Comparison of ENCODE assay signal across 17 mouse cellular contexts in genomic region chr6:55323908-55324634, GRCm38 (mm10). TPM values are rescaled to one million over a fixed set of nuclear protein-coding genes. Genes with fewer than 3 reads are reported as not detected.
DNase-seq lines count a peak whose midpoint lies in the region; ATAC-seq and TF ChIP-seq lines count a peak whose summit lies in the region.
"Had no signal": no experiment of that assay in that cellular context is flagged by ENCODE, and none has a peak within 500 bp of the region (broad histone marks: within the 10 kb centered on the region; RNA-seq: fewer than 3 reads in every experiment).

No protein-coding gene starts in this region.

- H3K27ac ChIP-seq in bone marrow, adult 2 months (ENCODE audit: control insufficient read depth, insufficient read depth, low read depth, low read length, poor library complexity): peak overlapping the region; percentile 88
- H3K27ac ChIP-seq in intestine, embryonic 15.5 days: peak overlapping the region; percentile 74
- H3K27ac ChIP-seq in small intestine, adult 2 months (ENCODE audit: insufficient read depth, low read depth, low read length): peak overlapping the region; percentile 95
- no peak overlapping the region for H3K27ac ChIP-seq in forebrain, embryonic 15.5 days (replicated peaks)
- H3K27ac ChIP-seq: embryonic facial prominence, embryonic 13.5 days; hindbrain, embryonic 12.5 days; limb, embryonic 13.5 days had no signal

- peak overlapping the region; percentile 28 for H3K4me2 ChIP-seq in intestine, embryonic 15.5 days (replicated peaks)
- H3K4me2 ChIP-seq in forebrain, embryonic 15.5 days (replicated peaks): no peak overlapping the region
- H3K4me2 ChIP-seq: embryonic facial prominence, embryonic 13.5 days; hindbrain, embryonic 12.5 days; limb, embryonic 13.5 days had no signal

- no peak overlapping the region for H3K9ac ChIP-seq in intestine, embryonic 15.5 days
- no peak overlapping the region for H3K9ac ChIP-seq in forebrain, embryonic 15.5 days (replicated peaks)
- H3K9ac ChIP-seq: embryonic facial prominence, embryonic 13.5 days; hindbrain, embryonic 12.5 days; limb, embryonic 13.5 days had no signal

- H3K9me3 ChIP-seq in intestine, embryonic 15.5 days: no peaks in the 10 kb centered on the region
- no peaks in the 10 kb centered on the region for H3K9me3 ChIP-seq in forebrain, embryonic 15.5 days
- H3K9me3 ChIP-seq: embryonic facial prominence, embryonic 13.5 days; hindbrain, embryonic 12.5 days; limb, embryonic 13.5 days; megakaryocyte, embryonic 14.5 days had no signal

- no peaks in the 10 kb centered on the region for H3K36me3 ChIP-seq in intestine, embryonic 15.5 days
- no peaks in the 10 kb centered on the region for H3K36me3 ChIP-seq in small intestine, adult 2 months (ENCODE audit: control insufficient read depth, insufficient read depth, low read length)
- no peaks in the 10 kb centered on the region for H3K36me3 ChIP-seq in forebrain, embryonic 15.5 days
- H3K36me3 ChIP-seq: embryonic facial prominence, embryonic 13.5 days; hindbrain, embryonic 12.5 days had no signal

- no peak for TF ChIP-seq POLR2A in bone marrow, adult 2 months (IDR thresholded peaks at IDR 0.05; ENCODE audit: borderline replicate concordance, control insufficient read depth, low read depth, low read length)
- no peak for TF ChIP-seq POLR2A in small intestine, adult 2 months (IDR thresholded peaks at IDR 0.05; ENCODE audit: low read depth, low read length)

- WGBS in bone marrow, adult 2 months: 52% methylated on average over 17 of the region's 17 CpGs
- 38% methylated on average over 17 of the region's 17 CpGs for WGBS in intestine, embryonic 15.5 days
- 21% methylated on average over 17 of the region's 17 CpGs for WGBS in small intestine, adult 2 months
- 93% methylated on average over 17 of the region's 17 CpGs for WGBS in forebrain, embryonic 15.5 days

- H3K27me3 ChIP-seq in intestine, embryonic 15.5 days (replicated peaks): no peaks in the 10 kb centered on the region
- no peaks in the 10 kb centered on the region for H3K27me3 ChIP-seq in small intestine, adult 2 months (ENCODE audit: control insufficient read depth, insufficient read depth, low read length)
- no peaks in the 10 kb centered on the region for H3K27me3 ChIP-seq in forebrain, embryonic 15.5 days
- H3K27me3 ChIP-seq: embryonic facial prominence, embryonic 13.5 days; hindbrain, embryonic 12.5 days; limb, embryonic 13.5 days had no signal

- H3K4me1 ChIP-seq in bone marrow, adult 2 months (ENCODE audit: control insufficient read depth, insufficient read depth, low read length): peaks cover 9% of the 10 kb centered on the region
- H3K4me1 ChIP-seq in intestine, embryonic 15.5 days (replicated peaks): peaks cover 17% of the 10 kb centered on the region; the same call in 1 of the 2 replicates
- H3K4me1 ChIP-seq in small intestine, adult 2 months (ENCODE audit: control insufficient read depth, insufficient read depth, insufficient read length, low read length): peaks cover 50% of the 10 kb centered on the region
- no peaks in the 10 kb centered on the region for H3K4me1 ChIP-seq in forebrain, embryonic 15.5 days
- H3K4me1 ChIP-seq: hindbrain, embryonic 12.5 days had no signal

- peak; percentile 18 to 53 for DNase-seq in kidney, postnatal 4 days
- DNase-seq in T-cell, adult 2 months (ENCODE audit: low spot score): no peak
- no peak for DNase-seq in layer of hippocampus, adult 9-10 months (ENCODE audit: low spot score)
- DNase-seq: adrenal gland, postnatal 10 days; cerebellum, adult 8-10 months; retina, postnatal 1 day; thymus, postnatal 14 days had no signal

- no peak for TF ChIP-seq CTCF in bone marrow, adult 2 months (IDR thresholded peaks at IDR 0.05; ENCODE audit: control insufficient read depth, insufficient read depth, low read length)
- no peak for TF ChIP-seq CTCF in small intestine, adult 2 months (IDR thresholded peaks at IDR 0.05; ENCODE audit: extremely low read depth, insufficient read length, insufficient replicate concordance, low read depth, low read length)

- H3K4me3 ChIP-seq in bone marrow, adult 2 months (replicated peaks; ENCODE audit: control insufficient read depth, low read depth, low read length): peak overlapping the region; percentile 46
- H3K4me3 ChIP-seq in intestine, embryonic 15.5 days (replicated peaks): no peak overlapping the region
- peak overlapping the region; percentile 32 for H3K4me3 ChIP-seq in small intestine, adult 2 months (ENCODE audit: low read depth, low read length)
- H3K4me3 ChIP-seq in forebrain, embryonic 15.5 days: no peak overlapping the region
- H3K4me3 ChIP-seq: embryonic facial prominence, embryonic 13.5 days; hindbrain, embryonic 12.5 days; limb, embryonic 13.5 days; megakaryocyte, embryonic 14.5 days had no signal

- ATAC-seq in intestine, embryonic 15.5 days: peak; percentile 92
- no peak for ATAC-seq in frontal cortex, adult (ENCODE audit: low TSS enrichment)
- no peak for ATAC-seq in forebrain, embryonic 15.5 days (replicated peaks)

RNA-seq across cellular contexts. Expression of gene Aqp1, which starts 12.2 kb away (rescaled TPM):
- 226 and 325 TPM in 2 replicates for polyA plus RNA-seq in bone marrow, adult 2 months (2011; ENCODE audit: insufficient read depth, insufficient read length, low replicate concordance, missing spikeins)
- 16.4 and 20.0 TPM in 2 replicates for polyA plus RNA-seq in intestine, embryonic 15.5 days (2015; fragmentation: Nextera tagmentation; extraction: Ambion mirVana)
- 56.3 and 310 TPM in 2 replicates for polyA plus RNA-seq in small intestine, adult 2 months (2012; rRNA removed)
- polyA plus RNA-seq in forebrain, embryonic 15.5 days (2015; fragmentation: Nextera tagmentation; extraction: Ambion mirVana): 5.8 and 12.2 TPM in 2 replicates

RNA-seq across cellular contexts. Expression of gene Ghrhr, which starts 52.0 kb away (rescaled TPM):
- not detected in 2 replicates for polyA plus RNA-seq in bone marrow, adult 2 months (2011; ENCODE audit: insufficient read depth, insufficient read length, low replicate concordance, missing spikeins)
- 0.23 and 0.34 TPM in 2 replicates for polyA plus RNA-seq in intestine, embryonic 15.5 days (2015; fragmentation: Nextera tagmentation; extraction: Ambion mirVana)
- 0.15 and 0.18 TPM in 2 replicates for polyA plus RNA-seq in small intestine, adult 2 months (2012; rRNA removed)
- polyA plus RNA-seq in forebrain, embryonic 15.5 days (2015; fragmentation: Nextera tagmentation; extraction: Ambion mirVana): not detected in 2 replicates
- polyA plus RNA-seq: C2C12; embryonic facial prominence, embryonic 13.5 days; hindbrain, embryonic 12.5 days; limb, embryonic 13.5 days had no signal

Comparison
In these comparisons a context has a peak if more than half of its experiments do, and no peak if none do; other contexts are left out.
1. H3K4me3 ChIP-seq: peak in bone marrow, adult 2 months (single experiment) and small intestine, adult 2 months (single experiment); none in intestine, embryonic 15.5 days (single experiment) and forebrain, embryonic 15.5 days (single experiment).
2. DNase-seq: peak in kidney, postnatal 4 days (2 of 2); none in T-cell, adult 2 months (single experiment) and layer of hippocampus, adult 9-10 months (single experiment).